Mouse (Mus musculus) ZHBTc4 (cell line): ENCODE data around the gene Med25.

Experiments used
- DNase-seq: peaks from one replicate; pipeline ENCODE4 v3.0.0-alpha.2; 2011; ENCODE audit warnings: low read depth, low spot score

Gene Med25

DNA sequence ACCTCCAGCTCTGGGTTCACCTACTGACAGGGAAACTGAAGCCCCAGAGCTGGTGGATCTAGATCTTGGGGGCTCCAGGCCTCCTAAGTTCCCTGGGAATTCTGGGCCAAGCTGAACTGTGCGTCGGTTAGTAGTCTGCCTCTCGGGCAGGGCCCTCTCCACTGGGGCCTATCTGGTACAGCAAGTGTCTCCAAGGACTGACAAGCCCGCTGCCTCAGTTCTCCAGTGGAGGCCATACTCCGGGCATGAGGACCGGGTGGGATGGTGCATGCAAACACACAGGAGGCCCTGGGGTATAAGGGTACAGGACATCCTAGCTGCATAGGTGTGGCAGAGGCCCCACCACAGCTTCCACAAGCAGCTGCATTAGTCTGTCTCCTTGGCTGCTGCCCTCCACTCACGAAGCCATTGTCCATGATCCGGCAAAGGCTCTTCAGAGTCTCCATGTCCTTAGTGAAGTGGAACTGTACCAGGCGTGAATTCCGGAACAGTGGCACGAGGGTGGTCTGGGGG is 28.5 kb downstream of the Med25 start:
- no peak for DNase-seq

DNA sequence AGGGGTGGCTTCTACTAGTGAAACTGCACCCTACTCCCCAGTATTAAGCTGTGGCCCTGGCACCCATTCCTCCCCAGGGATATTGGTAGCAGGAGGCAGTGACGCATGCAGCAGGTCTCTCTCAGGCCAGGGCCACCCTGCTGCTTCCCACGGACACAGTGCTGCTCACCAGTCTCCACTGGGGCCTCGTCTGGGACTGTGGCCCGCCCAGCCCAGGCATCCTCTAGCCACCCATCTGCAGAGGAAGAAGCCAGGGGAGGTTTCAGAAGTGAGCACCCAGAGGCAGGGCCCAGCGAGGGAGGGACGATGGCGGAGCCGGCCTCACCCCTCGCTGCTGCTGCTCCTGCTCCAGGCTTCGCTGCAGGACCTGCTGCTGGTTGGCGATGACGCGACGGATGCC is 29.3 kb downstream of the Med25 start:
- no peak for DNase-seq

DNA sequence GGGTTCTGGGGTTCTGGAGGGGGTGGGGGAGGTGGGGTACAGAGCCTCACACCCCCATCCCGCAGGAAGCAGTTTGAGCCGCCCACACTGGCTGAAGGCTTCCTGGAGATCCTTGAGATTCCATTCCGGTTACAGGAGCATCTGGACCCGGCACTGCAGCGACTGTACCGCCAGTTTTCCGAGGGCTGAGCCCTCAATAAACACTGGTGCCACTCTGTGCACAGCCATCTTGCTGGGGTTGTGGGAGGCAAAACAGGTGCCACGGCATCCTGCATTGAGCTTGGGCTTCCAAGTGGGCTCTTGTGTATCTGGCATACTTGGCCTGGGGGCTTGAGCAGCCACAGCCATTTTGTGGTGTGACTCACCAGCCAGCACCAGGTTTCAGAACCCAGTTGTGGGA is 30.1 kb downstream of the Med25 start:
- DNase-seq: no peak

DNA sequence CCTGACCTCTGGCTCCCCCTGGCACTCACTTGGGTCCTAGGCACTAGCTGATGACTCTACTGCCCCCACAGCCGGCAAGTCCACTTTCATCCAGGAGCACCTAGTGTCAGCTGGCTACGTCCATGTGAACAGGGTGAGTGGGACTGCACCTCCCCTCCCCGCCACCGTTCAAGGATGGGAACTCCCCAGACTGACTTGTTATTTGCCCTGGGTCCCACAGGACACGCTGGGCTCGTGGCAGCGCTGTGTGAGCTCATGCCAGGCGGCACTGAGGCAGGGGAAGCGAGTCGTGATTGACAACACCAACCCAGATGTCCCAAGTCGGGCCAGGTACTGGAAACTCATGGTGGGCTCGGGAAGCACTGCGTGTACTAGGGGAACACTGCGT is 31.1 kb downstream of the Med25 start:
- peak; percentile 39 for DNase-seq

DNA sequence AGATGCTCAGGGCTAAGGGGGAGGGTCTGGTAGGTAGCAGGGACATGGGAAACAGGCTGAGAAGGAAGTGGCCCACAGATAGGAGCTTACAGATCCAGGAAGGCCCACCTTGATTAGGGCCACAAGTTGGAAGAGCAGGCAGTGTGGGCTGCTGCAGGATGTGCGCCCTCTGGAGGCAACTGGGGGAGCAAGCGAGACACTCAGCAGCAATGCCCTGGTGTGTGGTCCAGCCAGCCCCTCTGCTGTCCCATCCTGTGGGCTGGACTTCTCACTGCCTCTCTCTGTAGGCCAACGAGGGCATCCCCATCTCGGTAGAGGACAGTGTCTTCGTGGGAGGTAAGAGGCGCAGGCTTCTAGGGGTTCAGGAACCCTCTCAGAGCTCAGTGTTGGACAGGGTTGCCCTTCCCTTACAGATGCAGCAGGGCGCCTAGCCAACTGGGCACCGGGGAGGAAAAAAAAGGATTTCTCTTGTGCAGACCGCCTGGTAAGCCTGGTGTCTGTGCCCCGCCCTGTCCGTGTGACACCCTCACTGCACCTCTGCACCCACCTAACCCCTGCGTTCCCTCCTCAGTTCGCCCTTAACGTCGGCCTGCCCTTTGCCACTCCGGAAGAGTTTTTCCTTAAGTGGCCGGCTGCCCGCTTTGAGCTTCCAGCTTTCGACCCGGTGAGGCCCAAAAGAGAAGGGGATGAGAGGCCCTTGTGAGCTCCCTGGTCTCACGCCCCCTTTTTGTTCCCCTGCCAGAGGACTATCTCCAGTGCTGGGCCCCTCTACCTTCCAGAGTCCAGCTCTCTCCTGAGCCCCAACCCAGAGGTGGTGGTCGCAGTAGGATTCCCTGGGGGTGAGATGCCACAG is 31.7 kb downstream of the Med25 start:
- DNase-seq: peak; percentile 80

DNA sequence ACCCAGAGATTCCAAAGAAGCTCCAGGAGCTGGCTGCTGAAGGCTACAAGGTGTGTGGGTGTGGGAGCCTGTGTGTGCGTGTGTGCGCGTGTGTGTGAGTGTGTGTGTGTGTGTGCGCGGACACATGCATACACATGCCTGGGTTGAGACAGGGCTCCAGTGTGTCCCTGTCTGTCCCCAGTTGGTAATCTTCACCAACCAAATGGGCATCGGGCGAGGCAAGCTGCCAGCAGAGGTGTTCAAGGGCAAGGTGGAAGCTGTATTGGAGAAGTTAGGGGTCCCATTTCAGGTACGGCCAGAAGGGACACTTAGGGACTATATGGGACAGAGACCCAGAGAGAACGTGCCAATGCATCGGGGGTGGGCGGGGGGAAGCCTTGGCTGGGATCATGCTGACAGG is 32.6 kb downstream of the Med25 start:
- no peak for DNase-seq

DNA sequence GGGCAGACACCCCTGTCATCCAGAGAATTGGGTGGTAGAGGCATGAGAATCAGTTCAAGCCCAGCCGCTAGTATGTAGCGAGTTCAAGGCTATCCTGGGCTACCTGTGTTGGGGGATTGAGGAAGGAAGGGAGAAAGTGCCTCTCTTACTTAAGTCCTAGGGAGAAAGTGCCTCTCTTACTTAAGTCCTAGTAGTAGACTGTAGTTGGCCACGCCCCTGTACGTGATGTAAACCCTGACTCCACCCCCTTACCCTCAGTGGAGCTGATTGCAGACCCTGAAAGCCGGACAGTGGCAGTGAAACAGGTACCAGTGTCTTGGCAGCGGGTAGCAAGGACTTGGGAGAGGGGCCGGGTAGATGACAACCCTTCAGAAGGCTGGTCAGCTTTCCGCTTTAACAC is 34.6 kb downstream of the Med25 start:
- DNase-seq: peak; percentile 77

DNA sequence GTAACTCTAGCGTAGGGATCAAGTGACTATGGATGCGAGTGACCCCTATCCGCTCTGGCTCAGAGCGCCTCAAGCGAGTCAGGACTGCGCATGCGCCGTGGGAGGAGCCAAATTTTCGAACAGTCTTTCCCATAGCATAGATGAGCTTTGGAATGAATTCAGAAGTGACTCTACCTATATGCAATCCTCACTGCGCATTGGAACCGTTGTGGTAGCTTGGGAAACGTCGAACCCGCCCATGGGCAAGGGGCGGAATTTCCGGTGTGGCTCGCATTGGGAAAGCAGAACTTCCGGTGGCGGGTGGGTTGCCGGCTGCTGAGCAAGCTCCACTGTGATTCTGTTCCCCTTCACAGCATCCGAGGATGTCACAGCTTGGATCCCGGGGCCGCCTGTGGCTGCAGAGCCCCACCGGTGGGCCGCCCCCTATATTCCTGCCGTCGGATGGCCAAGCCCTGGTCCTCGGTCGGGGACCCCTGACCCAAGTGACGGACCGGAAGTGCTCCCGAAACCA is 35.4 kb downstream of the Med25 start, which contains the start of gene Pnkp:
Gene Pnkp (plus strand): TSS at position 98 of the 511 bp plus-strand sequence.
- DNase-seq: peak; percentile 96

DNA sequence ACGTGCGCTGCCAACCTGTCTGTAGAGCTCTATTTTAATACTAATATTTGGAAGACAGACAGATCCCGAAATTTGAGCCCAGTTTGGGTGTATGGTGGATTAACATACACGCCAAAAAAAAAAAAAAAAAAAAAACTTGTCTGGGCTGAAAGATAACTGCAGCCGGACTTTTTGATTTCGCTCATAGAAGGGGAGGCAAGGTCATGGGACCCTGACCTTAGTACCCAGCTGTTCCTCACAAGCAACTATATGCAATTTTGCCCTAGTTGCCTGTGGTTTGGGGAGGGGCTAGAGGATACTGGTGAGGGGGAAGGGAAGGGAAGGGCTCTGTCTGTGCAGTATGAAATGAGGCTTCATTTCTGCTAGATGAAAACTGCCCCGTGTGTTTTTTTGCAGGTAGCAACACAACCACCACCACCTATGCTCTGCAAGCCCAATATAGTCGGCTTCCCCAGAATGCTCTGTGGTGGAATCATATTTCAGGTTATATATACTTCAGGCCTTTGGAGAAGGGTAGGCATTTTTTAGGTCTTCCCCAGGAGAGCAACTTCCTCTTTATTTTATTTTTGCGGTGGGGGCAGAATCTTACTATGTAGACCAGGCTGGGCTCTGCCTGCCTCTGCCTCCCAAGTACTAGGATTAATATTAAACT is 36.1 kb downstream of the Med25 start:
- DNase-seq: no peak

DNA sequence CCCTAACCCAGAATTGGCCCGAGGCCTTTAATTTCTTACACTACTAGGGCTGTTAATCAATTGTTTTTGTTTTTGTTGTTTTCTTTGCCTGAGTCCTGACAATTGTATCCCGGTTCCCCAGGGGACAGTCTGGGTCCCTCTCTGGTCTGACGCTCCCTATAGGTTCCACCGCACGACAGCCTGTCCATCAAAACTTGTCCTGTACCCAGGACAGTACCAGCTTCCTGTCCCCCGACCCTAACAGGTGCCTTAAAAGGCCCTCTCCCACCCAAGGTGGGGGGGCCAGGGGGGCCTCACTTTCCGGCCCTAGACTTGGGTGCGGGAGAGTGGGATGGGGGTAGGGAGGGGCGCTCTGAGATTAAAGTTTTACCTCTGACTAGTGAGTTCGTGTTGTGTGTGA is 37.5 kb downstream of the Med25 start:
- no peak for DNase-seq

DNA sequence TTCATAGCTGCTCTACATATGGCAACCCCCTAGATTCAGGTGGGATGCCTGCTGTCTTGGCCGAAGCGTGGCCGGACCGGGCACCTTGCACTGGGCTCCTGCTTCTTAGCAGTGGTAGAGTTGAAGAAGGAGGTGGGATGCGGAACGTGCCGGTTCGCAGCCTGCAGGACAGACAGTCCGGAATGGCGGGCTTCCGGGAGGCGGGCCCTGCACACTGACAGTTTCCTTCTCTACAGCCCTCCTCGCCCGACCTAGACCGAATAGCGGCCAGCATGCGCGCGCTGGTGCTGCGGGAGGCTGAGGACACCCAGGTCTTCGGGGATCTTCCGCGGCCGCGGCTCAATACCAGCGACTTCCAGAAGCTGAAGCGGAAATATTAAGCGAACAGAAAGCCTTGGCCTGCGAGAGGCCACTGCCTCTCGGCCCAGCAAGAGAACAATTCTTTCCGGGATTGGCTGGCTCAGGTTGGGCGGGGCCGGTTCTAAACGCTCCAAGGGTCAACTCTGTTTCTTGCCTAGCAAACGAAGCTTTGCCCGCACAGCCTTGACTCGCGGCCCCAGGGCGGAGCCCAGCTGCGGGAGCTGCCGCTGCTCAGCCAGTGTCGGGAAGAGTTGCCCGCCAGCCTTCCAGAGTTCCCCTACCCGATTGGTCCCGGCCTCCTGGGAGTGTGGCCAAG is 38.0 kb downstream of the Med25 start:
- DNase-seq: peak; percentile 94

DNA sequence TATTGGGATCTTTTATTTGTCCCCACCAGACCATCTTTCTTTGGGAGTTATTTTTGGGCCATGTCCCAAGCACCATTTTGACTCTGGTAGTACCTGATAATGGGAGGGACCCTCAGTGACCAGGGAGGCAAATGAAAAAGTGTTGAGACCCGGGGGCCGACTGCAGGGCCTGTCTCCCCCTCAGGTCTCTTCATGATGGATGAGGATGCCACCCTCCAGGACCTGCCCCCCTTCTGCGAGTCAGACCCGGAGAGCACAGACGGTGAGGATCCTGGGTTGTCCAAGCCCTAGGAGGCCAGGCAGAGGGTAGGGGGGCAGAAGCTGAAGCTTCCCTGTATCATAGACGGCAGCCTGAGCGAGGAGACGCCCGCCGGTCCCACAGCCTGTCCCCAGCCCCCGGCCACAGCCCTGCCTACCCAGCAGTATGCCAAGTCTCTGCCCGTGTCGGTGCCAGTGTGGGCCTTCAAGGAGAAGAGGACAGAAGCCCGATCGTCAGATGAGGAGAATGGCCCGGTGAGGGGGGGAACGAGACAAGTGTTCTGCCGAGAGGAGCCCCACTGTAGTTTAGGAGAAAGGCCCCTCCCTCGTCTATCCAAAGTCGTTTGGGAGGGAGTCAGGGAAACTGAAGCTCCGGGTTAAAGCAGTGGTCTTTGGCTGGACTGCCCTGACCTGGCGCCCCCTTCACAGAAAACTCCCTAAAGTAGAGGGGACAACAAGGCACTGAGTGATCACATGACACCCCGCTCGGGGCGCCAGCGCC is 38.7 kb downstream of the Med25 start:
- DNase-seq: no peak

DNA sequence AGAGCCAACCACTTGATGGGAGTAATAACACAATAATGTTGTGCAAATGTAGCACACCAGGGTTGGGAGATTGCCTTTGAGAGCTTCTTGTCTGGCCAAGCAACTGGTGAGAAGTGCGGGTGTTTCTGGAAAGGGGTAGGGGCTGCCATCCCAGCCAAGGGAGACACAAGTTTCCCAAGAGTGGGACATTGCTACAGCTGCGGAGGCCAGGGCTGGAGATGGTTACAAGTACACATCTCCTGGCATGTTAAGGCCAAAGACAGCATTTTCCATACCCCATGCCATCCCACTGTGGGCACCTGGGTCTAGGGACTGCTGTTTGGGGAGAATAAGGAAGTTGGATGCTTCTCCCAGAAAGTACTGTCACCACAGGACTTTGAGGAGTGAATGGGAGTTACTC is 39.4 kb downstream of the Med25 start:
- no peak for DNase-seq

DNA sequence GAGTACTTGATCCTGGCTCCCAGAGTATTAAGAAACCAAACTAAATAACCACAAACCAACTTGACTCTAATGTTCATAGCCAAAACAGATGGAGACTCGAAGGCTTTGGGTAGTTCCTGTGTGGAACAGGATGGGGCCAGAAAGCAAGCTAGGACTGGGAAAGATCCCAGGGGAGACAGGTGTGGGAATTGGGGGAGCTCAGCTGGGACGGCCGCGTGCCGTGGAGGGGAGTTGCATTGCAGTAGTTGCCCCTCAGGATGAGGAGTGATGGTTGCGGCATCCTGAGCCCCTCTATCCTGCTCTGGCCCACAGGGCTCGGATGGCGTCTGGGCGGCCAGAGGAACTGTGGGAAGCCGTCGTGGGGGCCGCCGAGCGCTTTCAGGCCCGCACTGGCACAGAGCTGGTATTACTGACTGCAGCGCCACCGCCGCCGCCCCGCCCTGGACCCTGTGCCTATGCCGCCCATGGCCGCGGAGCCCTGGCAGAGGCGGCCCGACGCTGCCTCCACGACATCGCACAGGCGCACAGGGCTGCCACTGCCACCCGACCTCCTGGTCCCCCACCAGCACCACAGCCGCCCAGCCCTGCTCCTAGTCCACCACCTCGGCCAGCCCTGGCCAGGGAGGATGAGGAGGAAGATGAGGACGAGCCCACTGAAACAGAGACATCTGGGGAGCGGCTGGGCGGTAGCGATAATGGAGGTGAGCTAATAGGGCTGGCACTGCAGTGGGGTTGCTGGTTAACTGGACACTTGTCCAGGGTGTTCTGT is 40.1 kb downstream of the Med25 start:
- DNase-seq: no peak

DNA sequence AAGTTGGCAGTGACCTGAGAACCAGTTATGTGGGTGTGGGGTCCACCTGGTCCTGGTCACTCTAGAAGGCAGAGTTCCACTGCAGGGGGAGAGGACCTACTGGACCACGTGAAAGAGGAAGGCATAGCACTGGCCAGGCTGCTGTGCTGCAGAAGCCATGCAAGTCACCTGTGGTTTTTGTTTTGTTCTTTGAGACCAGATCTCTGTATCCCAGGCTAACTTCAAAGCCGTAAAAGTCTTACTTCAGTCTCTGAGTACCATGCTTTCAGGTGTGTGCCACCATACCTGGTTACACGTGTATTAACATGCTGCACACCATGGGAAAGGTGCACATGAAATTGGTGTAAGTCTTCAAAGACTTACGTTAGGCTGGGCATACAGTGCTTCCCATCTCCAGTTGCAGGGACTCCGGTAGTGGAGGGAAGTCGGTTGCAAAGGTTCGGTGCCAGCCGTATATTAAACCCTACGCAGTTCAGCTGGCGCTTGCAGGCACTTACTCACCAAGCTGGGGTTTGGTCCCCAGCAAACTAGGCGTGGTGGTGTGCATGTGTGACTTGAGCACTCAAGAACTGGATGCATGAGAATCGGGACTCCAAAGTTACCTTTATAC is 40.8 kb downstream of the Med25 start:
- no peak for DNase-seq

DNA sequence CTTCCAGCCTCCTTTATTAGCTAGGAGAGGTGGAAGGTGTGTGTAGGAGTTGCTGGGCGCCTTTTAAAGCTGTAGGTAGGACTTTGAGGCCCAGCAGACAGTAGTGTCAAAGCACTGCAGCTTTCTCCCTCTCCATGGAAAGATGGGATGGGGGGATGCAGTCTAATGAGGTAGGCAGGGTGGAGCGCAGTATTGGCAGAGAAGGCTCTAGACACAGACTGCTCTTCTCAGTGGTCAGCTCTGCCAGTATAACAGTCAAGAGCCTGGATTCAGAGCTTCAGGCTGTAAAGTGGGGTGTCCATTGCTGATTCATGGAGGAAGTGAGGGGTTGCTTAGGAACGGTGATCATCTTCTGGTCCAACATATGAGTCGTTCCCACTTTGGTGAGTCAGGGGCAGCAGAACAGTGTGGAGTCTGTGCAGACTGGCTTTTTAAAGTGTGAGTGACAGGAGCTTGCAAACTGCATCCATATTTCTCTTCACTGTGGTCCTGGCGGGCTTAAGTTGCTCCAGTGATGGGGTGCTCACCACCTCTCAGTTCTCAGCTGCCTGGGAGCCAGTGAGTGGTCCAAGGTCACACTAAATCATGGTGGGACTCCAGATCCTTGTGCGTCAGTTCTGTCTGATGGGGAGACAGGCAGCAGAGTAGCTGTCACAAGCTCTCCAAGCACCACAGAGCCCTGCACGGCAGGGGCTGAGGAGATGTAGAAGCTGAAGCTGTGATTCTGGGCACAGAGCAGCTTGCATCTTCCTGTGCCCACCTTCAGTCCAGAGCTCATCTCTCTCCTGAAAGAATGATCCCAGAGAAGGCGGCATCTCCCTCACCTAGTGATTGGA is 41.5 kb downstream of the Med25 start:
- DNase-seq: no peak

DNA sequence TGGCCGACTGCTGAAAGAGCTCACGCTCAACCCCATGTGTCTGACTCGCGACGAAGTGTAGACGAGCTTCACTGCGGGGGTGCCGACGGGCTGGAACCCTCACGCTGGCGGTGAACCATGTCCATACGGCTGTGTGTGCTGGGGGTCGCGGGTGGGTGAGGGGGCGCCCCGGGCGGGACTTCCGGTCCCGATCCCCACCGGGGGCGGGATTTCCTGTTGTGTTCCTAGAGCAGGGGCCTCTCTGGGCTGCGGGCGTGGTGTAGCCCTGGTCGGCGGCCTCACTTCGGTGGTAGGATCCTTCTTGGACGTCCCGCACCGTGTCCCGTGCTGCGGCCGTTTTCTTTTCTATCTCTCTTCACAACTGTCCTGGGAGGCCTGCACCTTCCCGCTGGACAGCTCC is 42.4 kb downstream of the Med25 start:
- peak; percentile 83 for DNase-seq

DNA sequence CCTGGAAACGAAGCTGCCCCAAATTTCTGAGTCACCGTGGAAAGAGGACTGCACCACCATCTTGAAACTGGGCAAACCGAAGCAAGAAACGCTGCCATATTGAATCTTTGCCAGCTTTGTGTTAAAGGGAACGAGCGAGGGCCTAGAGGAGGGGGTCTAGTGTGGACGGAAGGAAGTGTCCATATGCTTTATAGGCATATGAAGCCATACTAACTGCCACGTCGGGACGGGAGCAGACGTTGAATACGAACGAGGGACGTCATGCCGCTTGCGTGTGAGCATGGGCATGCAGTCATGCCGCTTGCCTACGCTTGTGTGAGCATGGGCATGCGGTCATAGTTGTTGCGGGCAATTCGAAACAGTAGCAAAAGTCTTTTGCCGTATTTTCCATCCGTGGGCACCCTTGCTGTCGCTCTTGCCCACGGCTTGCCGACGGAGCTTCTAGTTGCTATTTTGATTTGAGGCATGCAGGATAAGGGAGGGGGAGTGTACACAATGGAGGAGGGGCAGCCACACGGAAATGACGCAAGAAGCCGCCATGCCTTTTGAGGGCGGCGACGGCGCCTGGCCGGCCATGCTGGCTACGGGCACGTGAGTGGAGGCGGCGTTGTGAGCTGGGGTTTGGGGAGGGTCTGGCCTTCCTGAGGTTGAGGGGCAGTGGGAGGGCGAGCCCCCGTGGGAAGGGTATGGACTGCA is 42.9 kb downstream of the Med25 start:
- DNase-seq: peak; percentile 96
